Mouse (Mus musculus): Measurements from ENCODE around the gene Hyal2. TPM values are rescaled to one million over a fixed set of nuclear protein-coding genes. Genes with fewer than 3 reads are reported as not detected.

The Hyal2 gene
- polyA plus RNA-seq, 1 experiment from 2014 or later: 34.4 TPM

- ChIA-PET POLR2A (interaction anchor here (1.2 kb wide), 1 partner anchor 17 kb away, joined by 3 read pairs; no protein-coding TSS in a partner anchor), CTCF (interaction anchor here (6.4 kb wide), 1 partner anchor 46 kb away, joined by 59 read pairs; no protein-coding TSS in a partner anchor)
- DNase-seq (ENCODE audit: low read depth, low spot score) (no peak), ATAC-seq (no peak)
- in situ Hi-C loops (cut with MboI; ENCODE audit: low pct_unique_long_range_greater_than_20kb): no loop called here
- H3K27me3 ChIP-seq: no peaks in the 10 kb centered on the region
- TF ChIP-seq CTCF (IDR thresholded peaks at IDR 0.05): no peak
Measured at GRCm38 (mm10) chr9:107599433-107599832, 31.7 kb downstream of the Hyal2 start.

- in situ Hi-C loops (cut with MboI; ENCODE audit: low pct_unique_long_range_greater_than_20kb): no loop called here
- CTCF ChIA-PET: interaction anchor here (6.4 kb wide), 1 partner anchor 46 kb away, joined by 59 read pairs; no protein-coding TSS in a partner anchor
- TF ChIP-seq CTCF (IDR thresholded peaks at IDR 0.05): no peak
- no peak for ATAC-seq
- POLR2A ChIA-PET: interaction anchor here (1.2 kb wide), 1 partner anchor 18 kb away, joined by 3 read pairs; no protein-coding TSS in a partner anchor
- H3K27me3 ChIP-seq: no peaks in the 10 kb centered on the region
- DNase-seq (ENCODE audit: low read depth, low spot score): no peak
Measured at GRCm38 (mm10) chr9:107599842-107600241, 32.1 kb downstream of the Hyal2 start.

- ATAC-seq: no peak
- CTCF ChIA-PET: interaction anchor here (3.0 to 6.4 kb wide), 2 partner anchors 11 to 45 kb away, joined by 28 to 59 read pairs; no protein-coding TSS in a partner anchor
- in situ Hi-C loops (cut with MboI; ENCODE audit: low pct_unique_long_range_greater_than_20kb): no loop called here
Measured at GRCm38 (mm10) chr9:107600745-107601144, 33.0 kb downstream of the Hyal2 start.

GRCm38 (mm10) chr9:107601275-107601674 lies 33.5 kb downstream of the Hyal2 start:
- DNase-seq (ENCODE audit: low read depth, low spot score) (no peak), ATAC-seq (no peak)
- H3K27me3 ChIP-seq: no peaks in the 10 kb centered on the region
- TF ChIP-seq CTCF (IDR thresholded peaks at IDR 0.05): no peak
- CTCF ChIA-PET: interaction anchor here (1.7 to 6.4 kb wide), 3 partner anchors 11 to 44 kb away, joined by 7 to 59 read pairs (median 28); no protein-coding TSS in a partner anchor
- in situ Hi-C loops (cut with MboI; ENCODE audit: low pct_unique_long_range_greater_than_20kb): no loop called here
- POLR2A ChIA-PET: interaction anchor here (1.5 kb wide), 1 partner anchor 44 kb away, joined by 6 read pairs; no protein-coding TSS in a partner anchor

More at GRCm38 (mm10) chr9:107600745-107601144, 33.0 kb downstream of the Hyal2 start:
- TF ChIP-seq CTCF (IDR thresholded peaks at IDR 0.05): no peak
- no peak for DNase-seq (ENCODE audit: low read depth, low spot score)
- no peaks in the 10 kb centered on the region for H3K27me3 ChIP-seq
- POLR2A ChIA-PET: interaction anchor here (1.5 kb wide), 1 partner anchor 45 kb away, joined by 6 read pairs; no protein-coding TSS in a partner anchor

- CTCF ChIA-PET: interaction anchor here (0.8 to 6.4 kb wide), 9 partner anchors 10 to 44 kb away, joined by 3 to 59 read pairs (median 4); no protein-coding TSS in a partner anchor
- POLR2A ChIA-PET: interaction anchor here (0.5 kb wide), 1 partner anchor 160 kb away, joined by 3 read pairs; no protein-coding TSS in a partner anchor
- H3K27me3 ChIP-seq: no peaks in the 10 kb centered on the region
- TF ChIP-seq CTCF (IDR thresholded peaks at IDR 0.05): no peak
- DNase-seq (ENCODE audit: low read depth, low spot score) (no peak), ATAC-seq (no peak)
- in situ Hi-C loops (cut with MboI; ENCODE audit: low pct_unique_long_range_greater_than_20kb): no loop called here
Measured at GRCm38 (mm10) chr9:107602068-107602648, 34.4 kb downstream of the Hyal2 start.

GRCm38 (mm10) chr9:107603251-107603650 lies 35.5 kb downstream of the Hyal2 start:
- ChIA-PET POLR2A (no interaction called here), CTCF (interaction anchor here (1.3 to 6.4 kb wide), 4 partner anchors 9 to 42 kb away, joined by 4 to 59 read pairs (median 17); no protein-coding TSS in a partner anchor)
- no peak for DNase-seq (ENCODE audit: low read depth, low spot score)
- in situ Hi-C loops (cut with MboI; ENCODE audit: low pct_unique_long_range_greater_than_20kb): no loop called here
- no peak for ATAC-seq
- no peak for TF ChIP-seq CTCF (IDR thresholded peaks at IDR 0.05)
- H3K27me3 ChIP-seq: no peaks in the 10 kb centered on the region

- ChIA-PET CTCF (interaction anchor here (8.4 kb wide), 1 partner anchor 37 kb away, joined by 91 read pairs; no protein-coding TSS in a partner anchor), POLR2A (no interaction called here)
- TF ChIP-seq CTCF (IDR thresholded peaks at IDR 0.05): no peak
- ATAC-seq (no peak), DNase-seq (ENCODE audit: low read depth, low spot score) (no peak)
- H3K27me3 ChIP-seq: no peaks in the 10 kb centered on the region
- in situ Hi-C loops (cut with MboI; ENCODE audit: low pct_unique_long_range_greater_than_20kb): loop anchor here (5.0 kb wide), 2 partner anchors 37 to 72 kb away; partner anchors contain the start of gene Gnat1
Measured at GRCm38 (mm10) chr9:107605041-107605661, 37.4 kb downstream of the Hyal2 start.

- H3K27me3 ChIP-seq: no peaks in the 10 kb centered on the region
- no peak for TF ChIP-seq CTCF (IDR thresholded peaks at IDR 0.05)
- CTCF ChIA-PET: interaction anchor here (8.4 kb wide), 1 partner anchor 36 kb away, joined by 91 read pairs; no protein-coding TSS in a partner anchor
- ATAC-seq (no peak), DNase-seq (ENCODE audit: low read depth, low spot score) (no peak)
- POLR2A ChIA-PET: no interaction called here
- in situ Hi-C loops (cut with MboI; ENCODE audit: low pct_unique_long_range_greater_than_20kb): loop anchor here (5.0 kb wide), 2 partner anchors 36 to 71 kb away; partner anchors contain the start of gene Gnat1
Measured at GRCm38 (mm10) chr9:107606591-107606990, 38.8 kb downstream of the Hyal2 start.

- ATAC-seq: no peak
- no peak for DNase-seq (ENCODE audit: low read depth, low spot score)
- CTCF ChIA-PET: interaction anchor here (8.4 kb wide), 1 partner anchor 35 kb away, joined by 91 read pairs; no protein-coding TSS in a partner anchor
- POLR2A ChIA-PET: no interaction called here
- in situ Hi-C loops (cut with MboI; ENCODE audit: low pct_unique_long_range_greater_than_20kb): loop anchor here (5.0 kb wide), 2 partner anchors 35 to 70 kb away; partner anchors contain the start of gene Gnat1
- TF ChIP-seq CTCF (IDR thresholded peaks at IDR 0.05): no peak
- no peaks in the 10 kb centered on the region for H3K27me3 ChIP-seq
Measured at GRCm38 (mm10) chr9:107607036-107607435, 39.3 kb downstream of the Hyal2 start.

- H3K27me3 ChIP-seq: no peaks in the 10 kb centered on the region
- CTCF ChIA-PET: interaction anchor here (8.4 kb wide), 1 partner anchor 35 kb away, joined by 91 read pairs; no protein-coding TSS in a partner anchor
- no peak for TF ChIP-seq CTCF (IDR thresholded peaks at IDR 0.05)
- DNase-seq (ENCODE audit: low read depth, low spot score): no peak
- no peak for ATAC-seq
- in situ Hi-C loops (cut with MboI; ENCODE audit: low pct_unique_long_range_greater_than_20kb): loop anchor here (5.0 kb wide), 2 partner anchors 35 to 70 kb away; partner anchors contain the start of gene Gnat1
- POLR2A ChIA-PET: interaction anchor here (0.6 kb wide), 3 partner anchors 10 to 790 kb away, joined by 3 read pairs; no protein-coding TSS in a partner anchor
Measured at GRCm38 (mm10) chr9:107607653-107608245, 40.0 kb downstream of the Hyal2 start.
